Mouse (Mus musculus): ENCODE results near the gene Naip1.
"Not testable (repeated sequence)": the region's sequence is repeated elsewhere in the genome, so short reads cannot be mapped to it uniquely, and the experiment has no call there.

The Naip1 gene

GRCm38 (mm10) chr13:100402930-100403637 is 49.6 kb downstream of the Naip1 start:
- not testable (repeated sequence) for DNase-seq (ENCODE audit: extremely low read depth, insufficient read length, low spot score)

GRCm38 (mm10) chr13:100391021-100391420 is 61.6 kb downstream of the Naip1 start:
- not testable (repeated sequence) for DNase-seq (ENCODE audit: extremely low read depth, insufficient read length, low spot score)

- DNase-seq (ENCODE audit: extremely low read depth, insufficient read length, low spot score) = no peak
Measured at GRCm38 (mm10) chr13:100370536-100370935, 82.1 kb downstream of the Naip1 start.

All from 3134 (cell line).